Mouse (Mus musculus) lung, embryonic 16.5 days (tissue): Measurements from ENCODE around the gene Islr. TPM values are rescaled to one million over a fixed set of nuclear protein-coding genes. Genes with fewer than 3 reads are reported as not detected.
A peak's percentile ranks its signal among the peaks of the same experiment; 100 is the strongest.

Experiments used
- ATAC-seq: fragments of 200-750 bp; cut with Nextera tagmentation; 2 replicates; pipeline ENCODE4 v1.8.0; 2017; ENCODE audit warnings: low read depth, mild to moderate bottlenecking, moderate library complexity
- H3K27ac ChIP-seq: fragments of 300-500 bp; sonication (generic); 2 replicates; pipeline ENCODE4 v1.5.1; 2014; ENCODE audit warnings: mild to moderate bottlenecking, control low read depth, low read length
- H3K27me3 ChIP-seq: fragments of 300-500 bp; sonication (generic); 2 replicates; pipeline ENCODE4 v1.6.1; 2014; ENCODE audit warnings: low read depth, low read length, mixed read lengths; ENCODE audit not compliant: control insufficient read depth, insufficient read depth
- H3K36me3 ChIP-seq: fragments of 300-500 bp; sonication (generic); 2 replicates; pipeline ENCODE4 v1.6.1; 2014; ENCODE audit warnings: low read length; ENCODE audit not compliant: control insufficient read depth, insufficient read depth
- H3K4me1 ChIP-seq: fragments of 300-500 bp; sonication (generic); replicated peaks from 2 replicates; pipeline ENCODE4 v1.6.1; 2014; ENCODE audit warnings: low read length, mixed read lengths; ENCODE audit not compliant: control insufficient read depth, insufficient read depth
- H3K4me2 ChIP-seq: fragments of 300-500 bp; sonication (generic); 2 replicates; pipeline ENCODE4 v1.6.1; 2014; ENCODE audit warnings: low read depth, low read length, control low read depth
- H3K4me3 ChIP-seq: fragments of 300-500 bp; sonication (generic); 2 replicates; pipeline ENCODE4 v1.5.1; 2014; ENCODE audit warnings: mild to moderate bottlenecking, low read length, control low read depth
- H3K9ac ChIP-seq: fragments of 300-500 bp; sonication (generic); 2 replicates; pipeline ENCODE4 v1.6.1; 2014; ENCODE audit warnings: low read length, control low read depth
- H3K9me3 ChIP-seq: fragments of 300-500 bp; sonication (generic); 2 replicates; pipeline ENCODE4 v1.6.1; 2016; ENCODE audit warnings: low read length; ENCODE audit not compliant: control insufficient read depth
- WGBS: fragments of 180-500 bp; shearing (Covaris S2); extraction: QIAGEN DNeasy Blood & Tissue Kit; methylation state at CpG from one replicate; pipeline ENCODE4 v1.1.7; 2014; 5-methylcytosine and 5-hydroxymethylcytosine counted together
- polyA plus RNA-seq: library from polyadenylated mRNA; unstranded; fragments of >200 nt; fragmentation: Nextera tagmentation; extraction: Ambion mirVana; gene quantifications from 2 replicates; pipeline ENCODE4 v1.2.1, GENCODE M21; 2015

The Islr gene
- polyA plus RNA-seq, 1 experiment from 2014 or later: 79.4 TPM

- Histone ChIP-seq H3K9ac (no peak overlapping the region), H3K27me3 (peaks cover 94% of the 10 kb centered on the region), H3K9me3 (no peaks in the 10 kb centered on the region), H3K4me3 (no peak overlapping the region), H3K4me1 (peaks cover 23% of the 10 kb centered on the region), H3K4me2 (no peak overlapping the region), H3K36me3 (no peaks in the 10 kb centered on the region), H3K27ac (no peak overlapping the region)
- ATAC-seq: no peak
- WGBS: under 1% methylated on average over 41 of the region's 41 CpGs
These were observed 4.5 kb downstream of the Islr start for GRCm38 (mm10) chr9:58199381-58200269.

DNA sequence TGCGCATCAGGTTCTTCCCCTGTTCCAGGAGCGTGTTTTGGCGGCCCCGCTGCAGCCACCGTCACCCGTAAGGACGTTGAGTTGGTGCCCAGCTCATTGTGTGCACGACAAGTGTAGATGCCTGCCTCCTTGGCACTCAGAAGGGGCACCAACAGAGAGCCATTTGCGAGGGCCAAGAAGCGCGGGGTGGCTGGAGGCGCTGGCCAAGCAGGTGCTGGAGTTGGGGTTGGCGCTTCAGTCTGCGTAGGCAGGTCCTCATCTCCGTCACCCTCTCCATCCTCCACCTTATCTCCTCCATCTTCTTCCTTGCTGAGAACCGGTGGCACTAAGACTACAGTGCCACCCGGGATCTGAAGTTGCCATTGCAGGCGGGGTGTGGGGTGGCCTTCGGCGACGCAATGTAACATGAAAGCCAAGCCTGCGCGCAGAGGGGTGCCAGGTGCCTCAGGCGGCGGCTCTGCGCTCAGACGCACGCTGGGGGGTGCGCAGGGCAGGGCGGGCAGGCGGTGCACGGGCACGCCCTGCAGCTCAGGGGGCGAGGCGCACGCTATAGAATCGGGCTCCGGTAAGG lies 5.2 kb downstream of the Islr start:
- H3K27me3 ChIP-seq: peaks cover 99% of the 10 kb centered on the region
- H3K4me1 ChIP-seq: peaks cover 21% of the 10 kb centered on the region
- ATAC-seq: no peak
- no peak overlapping the region for H3K9ac ChIP-seq
- no peak overlapping the region for H3K4me2 ChIP-seq
- WGBS: 1% methylated on average over 38 of the region's 38 CpGs
- H3K27ac ChIP-seq: no peak overlapping the region
- no peaks in the 10 kb centered on the region for H3K9me3 ChIP-seq
- H3K4me3 ChIP-seq: no peak overlapping the region
- no peaks in the 10 kb centered on the region for H3K36me3 ChIP-seq

GRCm38 (mm10) chr9:58197781-58198701 lies 6.1 kb downstream of the Islr start:
- 1% methylated on average over 58 of the region's 58 CpGs for WGBS
- Histone ChIP-seq H3K4me3 (peak overlapping the region; percentile 24), H3K27ac (no peak overlapping the region), H3K27me3 (peaks cover 91% of the 10 kb centered on the region), H3K36me3 (no peaks in the 10 kb centered on the region), H3K9ac (no peak overlapping the region), H3K9me3 (no peaks in the 10 kb centered on the region), H3K4me1 (peaks cover 18% of the 10 kb centered on the region), H3K4me2 (peak overlapping the region; percentile 50)
- peak; percentile 67 for ATAC-seq

- Histone ChIP-seq H3K4me3 (no peak overlapping the region), H3K4me1 (peaks cover 17% of the 10 kb centered on the region), H3K9me3 (no peaks in the 10 kb centered on the region), H3K27me3 (peaks cover 79% of the 10 kb centered on the region), H3K27ac (no peak overlapping the region), H3K9ac (no peak overlapping the region), H3K4me2 (0 out of 2 replicates have a peak overlapping the region, but pooled peaks have one; percentile 10), H3K36me3 (no peaks in the 10 kb centered on the region)
- ATAC-seq: no peak
- WGBS: 3% methylated on average over 46 of the region's 46 CpGs
These were observed 7.2 kb downstream of the Islr start for GRCm38 (mm10) chr9:58196610-58197567.

DNA sequence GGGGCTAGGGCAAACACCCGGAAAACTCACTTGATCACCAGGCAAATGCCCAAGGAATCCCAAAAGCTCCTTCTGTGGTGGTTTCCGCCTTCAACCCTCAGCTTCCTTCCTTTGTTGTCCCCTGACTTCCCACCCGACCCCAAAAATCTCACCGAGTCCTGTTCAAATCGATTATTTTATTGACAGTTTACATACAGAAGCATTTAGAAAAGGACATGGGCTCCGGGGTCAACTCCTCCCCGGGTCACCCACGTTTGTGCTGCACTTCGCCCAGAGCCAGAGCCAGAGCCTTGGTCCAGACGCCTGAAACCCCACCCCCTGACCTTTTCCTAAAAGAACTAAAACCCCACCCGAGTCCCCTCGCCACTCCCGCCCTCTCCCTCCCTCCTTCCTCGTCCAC lies 8.0 kb downstream of the Islr start:
- H3K27ac ChIP-seq: no peak overlapping the region
- H3K4me3 ChIP-seq: no peak overlapping the region

GRCm38 (mm10) chr9:58195671-58196070 lies 8.4 kb downstream of the Islr start:
- ATAC-seq: no peak
- no peaks in the 10 kb centered on the region for H3K36me3 ChIP-seq
- H3K4me2 ChIP-seq: no peak overlapping the region
- peaks cover 15% of the 10 kb centered on the region for H3K4me1 ChIP-seq
- no peaks in the 10 kb centered on the region for H3K9me3 ChIP-seq
- H3K4me3 ChIP-seq: no peak overlapping the region
- 7% methylated on average over 1 of the region's 1 CpGs for WGBS
- H3K27ac ChIP-seq: no peak overlapping the region
- H3K9ac ChIP-seq: no peak overlapping the region
- H3K27me3 ChIP-seq: peaks cover 67% of the 10 kb centered on the region

More for the DNA sequence above, 8.0 kb downstream of the Islr start:
- Histone ChIP-seq H3K9me3 (no peaks in the 10 kb centered on the region), H3K4me2 (0 out of 2 replicates have a peak overlapping the region, but pooled peaks have one; percentile 10), H3K9ac (no peak overlapping the region), H3K4me1 (peaks cover 15% of the 10 kb centered on the region), H3K27me3 (peaks cover 72% of the 10 kb centered on the region), H3K36me3 (no peaks in the 10 kb centered on the region)
- no peak for ATAC-seq
- 2% methylated on average over 14 of the region's 14 CpGs for WGBS

- no peaks in the 10 kb centered on the region for H3K9me3 ChIP-seq
- WGBS: 59% methylated on average over 9 of the region's 9 CpGs
- no peak overlapping the region for H3K9ac ChIP-seq
- no peak overlapping the region for H3K27ac ChIP-seq
- ATAC-seq: no peak
- no peak overlapping the region for H3K4me3 ChIP-seq
- H3K4me1 ChIP-seq: peaks cover 15% of the 10 kb centered on the region
- H3K27me3 ChIP-seq: peaks cover 53% of the 10 kb centered on the region
- no peaks in the 10 kb centered on the region for H3K36me3 ChIP-seq
- no peak overlapping the region for H3K4me2 ChIP-seq
These were observed 9.9 kb downstream of the Islr start for GRCm38 (mm10) chr9:58194222-58194621.

- no peak overlapping the region for H3K27ac ChIP-seq
- no peak overlapping the region for H3K4me3 ChIP-seq
- no peaks in the 10 kb centered on the region for H3K36me3 ChIP-seq
- H3K4me1 ChIP-seq: peaks cover 2% of the 10 kb centered on the region; the same call in 1 of the 2 replicates
- H3K9ac ChIP-seq: no peak overlapping the region
- H3K9me3 ChIP-seq: no peaks in the 10 kb centered on the region
- no peaks in the 10 kb centered on the region for H3K27me3 ChIP-seq
- no peak overlapping the region for H3K4me2 ChIP-seq
- no peak for ATAC-seq
- WGBS: 67% methylated on average over 6 of the region's 6 CpGs
These were observed 19.6 kb downstream of the Islr start for GRCm38 (mm10) chr9:58184456-58184855.
